Mouse (Mus musculus) adrenal gland, postnatal 14 days (tissue): ENCODE data around the gene Glra1. TPM values are rescaled to one million over a fixed set of nuclear protein-coding genes. Genes with fewer than 3 reads are reported as not detected.

ENCODE experiments used
- DNase-seq: peaks from one replicate; pipeline ENCODE4 v3.0.0; 2021; ENCODE audit warnings: mixed read lengths
- total RNA-seq: library from RNA; stranded (reverse); gene quantifications from 2 replicates; pipeline ENCODE4 v1.2.3, GENCODE M21; 2021

The Glra1 gene
- total RNA-seq, 1 experiment from 2014 or later: not detected

- peak; percentile 72 for DNase-seq
Observed at GRCm38 (mm10) chr11:55518806-55519674, 89.0 kb downstream of the Glra1 start.

- no peak for DNase-seq
Observed at GRCm38 (mm10) chr11:55517666-55518065, 90.3 kb downstream of the Glra1 start.

- peak; percentile 43 for DNase-seq
Observed at GRCm38 (mm10) chr11:55511374-55511773, 96.6 kb downstream of the Glra1 start.

- DNase-seq: peak; percentile 36
Observed at GRCm38 (mm10) chr11:55505485-55505884, 102.5 kb downstream of the Glra1 start.

GRCm38 (mm10) chr11:55502886-55503285 lies 105.1 kb downstream of the Glra1 start:
- DNase-seq: no peak

GRCm38 (mm10) chr11:55501955-55502531 lies 106.0 kb downstream of the Glra1 start:
- DNase-seq: no peak

GRCm38 (mm10) chr11:55497885-55498284 lies 110.1 kb downstream of the Glra1 start:
- peak; percentile 64 for DNase-seq

- DNase-seq: no peak
Observed at GRCm38 (mm10) chr11:55496158-55496557, 111.8 kb downstream of the Glra1 start.

GRCm38 (mm10) chr11:55485443-55485842 lies 122.6 kb downstream of the Glra1 start:
- DNase-seq: no peak

GRCm38 (mm10) chr11:55473219-55473618 lies 134.8 kb downstream of the Glra1 start:
- DNase-seq: no peak

GRCm38 (mm10) chr11:55471467-55471866 lies 136.5 kb downstream of the Glra1 start:
- DNase-seq: no peak

- DNase-seq: peak; percentile 37
Observed at GRCm38 (mm10) chr11:55470761-55471160, 137.2 kb downstream of the Glra1 start.

- DNase-seq: peak; percentile 41
Observed at GRCm38 (mm10) chr11:55469923-55470691, 137.9 kb downstream of the Glra1 start.

- DNase-seq: peak; percentile 100
Observed at GRCm38 (mm10) chr11:55469048-55469843, 138.8 kb downstream of the Glra1 start, which contains the start of gene G3bp1. TSS of gene G3bp1 (plus strand) at chr11:55469685.

GRCm38 (mm10) chr11:55468611-55469047 lies 139.4 kb downstream of the Glra1 start:
- DNase-seq: peak; percentile 64

- peak; percentile 50 for DNase-seq
Observed at GRCm38 (mm10) chr11:55468012-55468411, 140.0 kb downstream of the Glra1 start.

GRCm38 (mm10) chr11:55465177-55465576 lies 142.8 kb downstream of the Glra1 start:
- DNase-seq: no peak

GRCm38 (mm10) chr11:55464707-55465106 lies 143.3 kb downstream of the Glra1 start:
- no peak for DNase-seq
